Mouse (Mus musculus) hindbrain, embryonic 15.5 days (tissue): ENCODE results near the gene Bpifa2. TPM values are rescaled to one million over a fixed set of nuclear protein-coding genes. Genes with fewer than 3 reads are reported as not detected.
"Not testable (repeated sequence)": the region's sequence is repeated elsewhere in the genome, so short reads cannot be mapped to it uniquely, and the experiment has no call there.

Experiments used
- ATAC-seq: fragments of 200-750 bp; cut with Nextera tagmentation; 2 replicates; pipeline ENCODE4 v1.8.0; 2017; ENCODE audit warnings: low read depth, moderate number of reproducible peaks, moderate TSS enrichment; ENCODE audit not compliant: low FRiP score
- H3K27ac ChIP-seq: fragments of 300-500 bp; sonication (generic); replicated peaks from 2 replicates; pipeline ENCODE4 v1.5.1; 2015; ENCODE audit warnings: mild to moderate bottlenecking, inconsistent platforms
- H3K27me3 ChIP-seq: fragments of 300-500 bp; sonication (generic); 2 replicates; pipeline ENCODE4 v1.6.1; 2015; ENCODE audit warnings: control low read depth, inconsistent platforms
- H3K36me3 ChIP-seq: fragments of 300-500 bp; sonication (generic); 2 replicates; pipeline ENCODE4 v1.6.1; 2015; ENCODE audit warnings: control low read depth, inconsistent platforms
- H3K4me1 ChIP-seq: fragments of 300-500 bp; sonication (generic); replicated peaks from 2 replicates; pipeline ENCODE4 v1.6.1; 2015; ENCODE audit warnings: control low read depth, inconsistent platforms
- H3K4me2 ChIP-seq: fragments of 300-500 bp; sonication (generic); 2 replicates; pipeline ENCODE4 v1.6.1; 2015; ENCODE audit warnings: moderate library complexity, mild to moderate bottlenecking, inconsistent platforms
- H3K4me3 ChIP-seq: fragments of 300-500 bp; sonication (generic); 2 replicates; pipeline ENCODE4 v1.5.1; 2015; ENCODE audit warnings: mild to moderate bottlenecking, inconsistent platforms
- H3K9ac ChIP-seq: fragments of 300-500 bp; sonication (generic); 2 replicates; pipeline ENCODE4 v1.6.1; 2015; ENCODE audit warnings: inconsistent platforms
- H3K9me3 ChIP-seq: fragments of 300-500 bp; sonication (generic); 2 replicates; pipeline ENCODE4 v1.6.1; 2016; ENCODE audit warnings: control low read depth, inconsistent platforms
- WGBS: fragments of 180-500 bp; shearing (Covaris S2); methylation state at CpG from one replicate; pipeline ENCODE4 v1.1.7; 2015; 5-methylcytosine and 5-hydroxymethylcytosine counted together
- polyA plus RNA-seq: library from polyadenylated mRNA; unstranded; fragments of >200 nt; fragmentation: Nextera tagmentation; extraction: Ambion mirVana; gene quantifications from 2 replicates; pipeline ENCODE4 v1.2.1, GENCODE M21; 2015

Bpifa2 gene
- polyA plus RNA-seq, 1 experiment from 2014 or later: not detected

DNA sequence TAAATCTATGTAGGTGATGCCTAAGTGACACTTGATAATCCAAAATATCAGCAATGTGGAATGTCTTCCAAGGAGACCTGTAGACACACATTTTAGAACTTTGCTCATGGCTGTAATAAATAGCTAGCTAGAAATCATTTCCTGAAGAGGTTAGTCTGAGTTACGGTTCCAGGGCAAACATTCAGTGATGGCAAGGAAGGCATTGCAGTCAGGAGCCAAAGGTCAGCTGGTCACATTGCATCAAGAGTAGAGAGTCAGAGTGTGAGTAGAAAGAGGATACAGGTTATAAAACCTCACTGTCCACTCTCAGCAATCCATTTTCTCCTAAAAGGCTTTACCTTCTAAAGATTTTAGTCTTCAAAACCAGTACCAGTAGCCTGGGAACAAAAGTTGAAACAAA is 9.9 kb downstream of the Bpifa2 start:
- Histone ChIP-seq H3K4me3 (no peak overlapping the region), H3K4me1 (no peaks in the 10 kb centered on the region), H3K4me2 (no peak overlapping the region), H3K9ac (no peak overlapping the region), H3K9me3 (no peaks in the 10 kb centered on the region), H3K36me3 (no peaks in the 10 kb centered on the region), H3K27me3 (no peaks in the 10 kb centered on the region), H3K27ac (no peak overlapping the region)
- no peak for ATAC-seq
- WGBS: 88% methylated on average over 1 of the region's 1 CpGs

DNA sequence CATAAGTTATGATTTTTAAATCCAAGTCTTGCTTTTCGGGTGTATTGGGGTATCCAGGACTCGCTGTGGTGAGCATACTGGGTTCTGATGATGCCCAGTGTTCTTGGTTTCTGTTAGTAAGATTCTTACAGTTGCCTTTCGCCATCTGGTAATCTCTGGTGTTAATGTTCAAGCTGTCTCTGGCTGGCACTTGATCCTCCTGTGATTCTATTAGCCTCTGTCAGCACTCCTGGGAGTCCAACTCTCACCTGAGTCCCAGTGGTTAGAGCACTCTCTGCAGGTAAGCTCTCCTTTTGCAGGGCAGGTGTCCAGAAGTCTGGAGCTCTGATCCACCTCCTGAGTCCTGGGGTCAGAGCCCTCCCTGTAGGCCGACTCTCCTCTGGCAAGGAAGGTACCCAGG is 16.6 kb downstream of the Bpifa2 start:
- H3K36me3 ChIP-seq, H3K4me1 ChIP-seq, H3K4me3 ChIP-seq, H3K9ac ChIP-seq, H3K9me3 ChIP-seq, H3K4me2 ChIP-seq, H3K27ac ChIP-seq, ATAC-seq, H3K27me3 ChIP-seq: not testable (repeated sequence)
- WGBS: 89% methylated on average over 4 of the region's 4 CpGs

GRCm38 (mm10) chr2:154038932-154039331 is 30.9 kb downstream of the Bpifa2 start:
- ATAC-seq: no peak

GRCm38 (mm10) chr2:154044743-154045142 is 36.7 kb downstream of the Bpifa2 start:
- Histone ChIP-seq H3K4me2 (no peak overlapping the region), H3K4me1 (no peaks in the 10 kb centered on the region; the same call in 1 of the 2 replicates), H3K9me3 (no peaks in the 10 kb centered on the region), H3K27me3 (no peaks in the 10 kb centered on the region), H3K4me3 (no peak overlapping the region), H3K27ac (no peak overlapping the region), H3K9ac (no peak overlapping the region), H3K36me3 (no peaks in the 10 kb centered on the region)
- 94% methylated on average over 3 of the region's 3 CpGs for WGBS
- ATAC-seq: no peak

More at GRCm38 (mm10) chr2:154038932-154039331, 30.9 kb downstream of the Bpifa2 start:
- Histone ChIP-seq H3K27me3 (no peaks in the 10 kb centered on the region), H3K27ac (no peak overlapping the region), H3K36me3 (no peaks in the 10 kb centered on the region), H3K9ac (no peak overlapping the region), H3K4me3 (no peak overlapping the region), H3K9me3 (no peaks in the 10 kb centered on the region), H3K4me2 (no peak overlapping the region), H3K4me1 (no peaks in the 10 kb centered on the region)
- WGBS: 58% methylated on average over 2 of the region's 2 CpGs

- Histone ChIP-seq H3K4me1 (no peaks in the 10 kb centered on the region), H3K27me3 (no peaks in the 10 kb centered on the region), H3K9ac (no peak overlapping the region), H3K4me2 (no peak overlapping the region), H3K36me3 (no peaks in the 10 kb centered on the region), H3K27ac (no peak overlapping the region), H3K4me3 (no peak overlapping the region), H3K9me3 (no peaks in the 10 kb centered on the region)
- no peak for ATAC-seq
- 69% methylated on average over 2 of the region's 2 CpGs for WGBS
Measured at GRCm38 (mm10) chr2:154058690-154059089, 50.6 kb downstream of the Bpifa2 start.

Other genes starting within 250 kb of the Bpifa2 start
- gene Efcab8, start 228.3 kb upstream of the Bpifa2 start, polyA plus RNA-seq: not detected in 2 replicates
- gene Sun5, start 137.2 kb upstream of the Bpifa2 start, polyA plus RNA-seq: not detected in 2 replicates
- gene Bpifb2, start 133.2 kb upstream of the Bpifa2 start, polyA plus RNA-seq: 0.17 TPM in 1 of 2 replicates, not detected in the other
- gene Bpifb6, start 107.9 kb upstream of the Bpifa2 start, polyA plus RNA-seq: 0.12 TPM in 1 of 2 replicates, not detected in the other
- not detected in 2 replicates for gene Bpifb3, start 90.0 kb upstream of the Bpifa2 start, polyA plus RNA-seq
- gene Bpifb4, start 70.1 kb upstream of the Bpifa2 start, polyA plus RNA-seq: not detected in 2 replicates
- gene Bpifa6, start 33.3 kb upstream of the Bpifa2 start, polyA plus RNA-seq: not detected in 2 replicates
- not detected in 2 replicates for gene Bpifa3, start 122.1 kb downstream of the Bpifa2 start, polyA plus RNA-seq
- 0.18 TPM in 1 of 2 replicates, not detected in the other for gene Bpifa1, start 134.6 kb downstream of the Bpifa2 start, polyA plus RNA-seq
- gene Bpifa5, start 154.3 kb downstream of the Bpifa2 start, polyA plus RNA-seq: not detected in 2 replicates
- 0.25 and 0.29 TPM in 2 replicates for gene Bpifb1, start 182.6 kb downstream of the Bpifa2 start, polyA plus RNA-seq
- 0.14 and 0.22 TPM in 2 replicates for gene Bpifb5, start 215.5 kb downstream of the Bpifa2 start, polyA plus RNA-seq
- gene Bpifb9a, start 249.6 kb downstream of the Bpifa2 start, polyA plus RNA-seq: not detected in 2 replicates